ENCODE assay signal across 22 mouse cellular contexts in genomic region chr16:35911449-35911848, GRCm38 (mm10).
"Had no signal": no experiment of that assay in that cellular context is flagged by ENCODE, and none has a peak within 500 bp of the region (broad histone marks: within the 10 kb centered on the region; RNA-seq: fewer than 3 reads in every experiment).

No protein-coding gene starts in this region.

- DNase-seq: kidney, adult 8-10 months; kidney, postnatal 10 days; kidney, postnatal 36 days; left cerebral cortex, postnatal 4 days; liver, postnatal 0 days; lung, embryonic 14.5 days; right cerebral cortex, adult 18-20 months; right cerebral cortex, postnatal 14 days; right cerebral cortex, postnatal 4 days; spleen, adult 18-20 months; thymus, postnatal 25 days had no signal

- H3K36me3 ChIP-seq: kidney, embryonic 15.5 days; limb, embryonic 12.5 days; limb, embryonic 15.5 days; midbrain, embryonic 12.5 days; neural tube, embryonic 12.5 days; neural tube, embryonic 15.5 days; stomach, embryonic 15.5 days had no signal

- H3K9ac ChIP-seq: kidney, embryonic 15.5 days; limb, embryonic 12.5 days; limb, embryonic 15.5 days; liver, embryonic 14.5 days; liver, postnatal 0 days; lung, embryonic 14.5 days; midbrain, embryonic 12.5 days; neural tube, embryonic 12.5 days; neural tube, embryonic 15.5 days; stomach, embryonic 15.5 days had no signal

- ATAC-seq: liver, postnatal 0 days; lung, postnatal 0 days had no signal

- H3K27ac ChIP-seq: kidney, embryonic 15.5 days; limb, embryonic 12.5 days; limb, embryonic 15.5 days; liver, embryonic 14.5 days; macrophage; midbrain, embryonic 12.5 days; neural tube, embryonic 12.5 days; neural tube, embryonic 15.5 days; stomach, embryonic 15.5 days had no signal

- H3K27me3 ChIP-seq: kidney, embryonic 15.5 days; limb, embryonic 12.5 days; limb, embryonic 15.5 days; midbrain, embryonic 12.5 days; neural tube, embryonic 12.5 days; neural tube, embryonic 15.5 days; stomach, embryonic 15.5 days had no signal

- H3K4me1 ChIP-seq: limb, embryonic 12.5 days; limb, embryonic 15.5 days; midbrain, embryonic 12.5 days; neural tube, embryonic 12.5 days; neural tube, embryonic 15.5 days; stomach, embryonic 15.5 days had no signal

- H3K4me3 ChIP-seq: kidney, embryonic 15.5 days; limb, embryonic 12.5 days; limb, embryonic 15.5 days; midbrain, embryonic 12.5 days; neural tube, embryonic 12.5 days; neural tube, embryonic 15.5 days; stomach, embryonic 15.5 days had no signal

- H3K4me2 ChIP-seq: kidney, embryonic 15.5 days; limb, embryonic 12.5 days; limb, embryonic 15.5 days; liver, embryonic 11.5 days; lung, embryonic 14.5 days; midbrain, embryonic 12.5 days; neural tube, embryonic 12.5 days; neural tube, embryonic 15.5 days; stomach, embryonic 15.5 days had no signal

- H3K9me3 ChIP-seq: kidney, embryonic 15.5 days; limb, embryonic 12.5 days; limb, embryonic 15.5 days; neural tube, embryonic 15.5 days; stomach, embryonic 15.5 days had no signal
